Mouse (Mus musculus) heart, embryonic 14.5 days (tissue): Measurements from ENCODE around the gene Suclg2. TPM values are rescaled to one million over a fixed set of nuclear protein-coding genes. Genes with fewer than 3 reads are reported as not detected.
A peak's percentile ranks its signal among the peaks of the same experiment; 100 is the strongest.

Experiments used
- ATAC-seq: fragments of 200-750 bp; cut with Nextera tagmentation; 2 replicates; pipeline ENCODE4 v1.8.0; 2017; ENCODE audit warnings: low read depth, moderate TSS enrichment; ENCODE audit not compliant: insufficient number of reproducible peaks, insufficient read depth, low FRiP score
- H3K27ac ChIP-seq, 2 experiments: fragments of 200-500 bp in 1 of 2; fragments of 300-500 bp in 1 of 2; sonication (generic) in 1 of 2; replicated peaks in 1 of 2; 2 replicates each; pipeline ENCODE4 v1.5.1; 2012 to 2014; ENCODE audit warnings: low read depth in 2 of 2, low read length in 2 of 2, control low read depth in 1 of 2, mild to moderate bottlenecking in 1 of 2, mixed read lengths in 1 of 2; ENCODE audit not compliant: control insufficient read depth in 1 of 2, insufficient read depth in 1 of 2
- H3K27me3 ChIP-seq: fragments of 300-500 bp; sonication (generic); 2 replicates; pipeline ENCODE4 v1.6.1; 2014; ENCODE audit warnings: mild to moderate bottlenecking, low read length, control low read depth; ENCODE audit not compliant: control insufficient read depth, insufficient read depth
- H3K36me3 ChIP-seq: fragments of 300-500 bp; sonication (generic); 2 replicates; pipeline ENCODE4 v1.6.1; 2014; ENCODE audit warnings: mild to moderate bottlenecking, control low read depth, low read length, mixed read lengths; ENCODE audit not compliant: control insufficient read depth, insufficient read depth
- H3K4me1 ChIP-seq, 2 experiments: fragments of 200-500 bp in 1 of 2; fragments of 300-500 bp in 1 of 2; sonication (generic) in 1 of 2; 2 replicates each; pipeline ENCODE4 v1.6.1; 2012 to 2014; ENCODE audit warnings: low read length in 2 of 2, control low read depth in 1 of 2, mixed read lengths in 1 of 2; ENCODE audit not compliant: control insufficient read depth in 2 of 2, insufficient read depth in 2 of 2
- H3K4me2 ChIP-seq: fragments of 300-500 bp; sonication (generic); 2 replicates; pipeline ENCODE4 v1.6.1; 2014; ENCODE audit warnings: mild to moderate bottlenecking, low read length
- H3K4me3 ChIP-seq, 2 experiments: fragments of 200-500 bp in 1 of 2; fragments of 300-500 bp in 1 of 2; sonication (generic) in 1 of 2; 2 replicates each; pipeline ENCODE4 v1.5.1; 2012 to 2014; ENCODE audit warnings: low read length in 2 of 2, mild to moderate bottlenecking in 2 of 2, control low read depth in 1 of 2, low read depth in 1 of 2, moderate library complexity in 1 of 2; ENCODE audit not compliant: control insufficient read depth in 1 of 2, insufficient read depth in 1 of 2
- H3K9ac ChIP-seq: fragments of 300-500 bp; sonication (generic); 2 replicates; pipeline ENCODE4 v1.6.1; 2014; ENCODE audit warnings: mild to moderate bottlenecking, low read length
- H3K9me3 ChIP-seq: fragments of 300-500 bp; sonication (generic); 2 replicates; pipeline ENCODE4 v1.6.1; 2016; ENCODE audit warnings: low read length, control low read depth; ENCODE audit not compliant: control insufficient read depth
- WGBS: fragments of 180-500 bp; shearing (Covaris S2); extraction: QIAGEN DNeasy Blood & Tissue Kit; methylation state at CpG from one replicate; pipeline ENCODE4 v1.1.7; 2014; 5-methylcytosine and 5-hydroxymethylcytosine counted together
- polyA plus RNA-seq: library from polyadenylated mRNA; unstranded; fragments of >200 nt; fragmentation: Nextera tagmentation; extraction: Ambion mirVana; gene quantifications from 2 replicates; pipeline ENCODE4 v1.2.1, GENCODE M21; 2014

Gene Suclg2
- polyA plus RNA-seq, 1 experiment from 2014 or later = 112 TPM

- no peak overlapping the region for H3K9ac ChIP-seq
- ATAC-seq = no peak
- no peaks in the 10 kb centered on the region for H3K36me3 ChIP-seq
- H3K4me1 ChIP-seq = peaks cover 2 to 4% of the 10 kb centered on the region in 2 experiments; a peak in 3 of 4 replicates
- H3K4me3 ChIP-seq = no peak overlapping the region
- WGBS = 79% methylated on average over 6 of the region's 6 CpGs
- no peak overlapping the region for H3K27ac ChIP-seq
- no peaks in the 10 kb centered on the region for H3K9me3 ChIP-seq
- H3K4me2 ChIP-seq = no peak overlapping the region
- no peaks in the 10 kb centered on the region for H3K27me3 ChIP-seq
Measured at GRCm38 (mm10) chr6:95723361-95723760, 4.8 kb upstream of the Suclg2 start.

- Histone ChIP-seq H3K4me2 (no peak overlapping the region), H3K9ac (no peak overlapping the region), H3K27ac (no peak overlapping the region), H3K27me3 (no peaks in the 10 kb centered on the region), H3K36me3 (no peaks in the 10 kb centered on the region), H3K4me1 (peaks cover 2 to 4% of the 10 kb centered on the region in 2 experiments; a peak in 3 of 4 replicates), H3K9me3 (no peaks in the 10 kb centered on the region), H3K4me3 (no peak overlapping the region)
- ATAC-seq = no peak
- WGBS = 84% methylated on average over 3 of the region's 3 CpGs
Measured at GRCm38 (mm10) chr6:95719791-95720190, 1.2 kb upstream of the Suclg2 start.

- Histone ChIP-seq H3K9ac (peak overlapping the region; percentile 92), H3K9me3 (no peaks in the 10 kb centered on the region), H3K4me3 (peak overlapping the region; percentile 34 to 87; a peak in 3 of 4 replicates), H3K4me2 (peak overlapping the region; percentile 97), H3K27me3 (no peaks in the 10 kb centered on the region), H3K36me3 (no peaks in the 10 kb centered on the region), H3K27ac (no peak overlapping the region), H3K4me1 (peaks cover 2 to 4% of the 10 kb centered on the region in 2 experiments; a peak in 3 of 4 replicates)
- no CpG with 5 or more reads among the region's 1 CpGs for WGBS
- ATAC-seq = no peak; the same call in 1 of the 2 replicates
Measured at GRCm38 (mm10) chr6:95718969-95719333, 351 bp upstream of the Suclg2 start.

DNA sequence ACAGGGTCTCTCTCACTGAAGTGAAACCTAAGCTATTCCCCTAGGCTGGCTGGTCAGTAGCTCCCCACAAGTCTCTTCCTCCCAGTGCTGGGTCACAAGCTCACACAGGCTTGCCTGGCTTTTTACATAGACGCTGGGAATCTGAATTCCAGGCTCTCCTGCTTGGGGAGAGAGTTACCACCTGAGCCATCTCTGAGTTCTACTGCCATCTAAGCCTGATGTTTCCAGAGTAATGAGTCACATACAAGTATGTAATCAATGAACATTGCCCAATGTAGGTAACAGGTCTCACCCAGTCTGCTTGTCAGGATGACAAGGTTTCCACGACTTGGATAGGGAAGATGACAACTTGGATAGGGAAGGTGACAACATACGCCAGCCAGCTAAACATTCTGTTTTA, 1.5 kb downstream of the Suclg2 start:
- 49% methylated on average over 3 of the region's 3 CpGs for WGBS
- Histone ChIP-seq H3K9ac (no peak overlapping the region), H3K4me2 (no peak overlapping the region), H3K27ac (no peak overlapping the region), H3K27me3 (no peaks in the 10 kb centered on the region), H3K36me3 (no peaks in the 10 kb centered on the region), H3K4me3 (no peak overlapping the region), H3K4me1 (peaks cover 12 to 16% of the 10 kb centered on the region in 2 experiments), H3K9me3 (no peaks in the 10 kb centered on the region)
- ATAC-seq = no peak

GRCm38 (mm10) chr6:95716476-95716875, 2.1 kb downstream of the Suclg2 start:
- Histone ChIP-seq H3K27ac (no peak overlapping the region), H3K9ac (no peak overlapping the region), H3K36me3 (no peaks in the 10 kb centered on the region), H3K4me3 (no peak overlapping the region), H3K27me3 (no peaks in the 10 kb centered on the region), H3K9me3 (no peaks in the 10 kb centered on the region), H3K4me1 (peaks cover 12 to 16% of the 10 kb centered on the region in 2 experiments), H3K4me2 (no peak overlapping the region)
- no peak for ATAC-seq
- WGBS = 84% methylated on average over 5 of the region's 5 CpGs

DNA sequence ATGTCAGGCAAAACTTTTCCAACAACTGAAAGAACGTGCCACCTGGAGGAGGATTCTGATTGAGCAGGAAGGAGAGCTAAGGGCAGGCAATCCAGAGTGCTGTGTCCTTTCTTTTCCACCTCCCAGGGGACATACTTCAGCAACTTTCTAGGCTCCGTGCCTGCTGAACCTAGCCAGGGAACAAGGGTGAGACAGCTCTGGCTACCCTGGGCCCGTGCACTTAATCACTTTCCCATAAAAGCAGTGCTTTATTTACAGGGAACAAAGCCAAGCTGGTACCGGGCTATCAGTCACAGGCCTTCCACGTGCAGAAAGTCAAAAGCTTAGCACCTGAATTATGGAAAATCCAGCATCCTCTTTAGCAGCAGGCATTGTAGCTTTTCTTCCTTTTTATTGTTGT, 5.4 kb downstream of the Suclg2 start:
- H3K27me3 ChIP-seq = no peaks in the 10 kb centered on the region
- peaks cover 16 to 21% of the 10 kb centered on the region in 2 experiments for H3K4me1 ChIP-seq
- H3K9me3 ChIP-seq = no peaks in the 10 kb centered on the region
- H3K9ac ChIP-seq = no peak overlapping the region
- 0 out of 2 replicates have a peak overlapping the region, but pooled peaks have one; percentile 2 for H3K4me2 ChIP-seq
- H3K4me3 ChIP-seq = no peak overlapping the region
- no peaks in the 10 kb centered on the region for H3K36me3 ChIP-seq
- no peak overlapping the region; a peak in 1 of 4 replicates for H3K27ac ChIP-seq
- 11% methylated on average over 5 of the region's 5 CpGs for WGBS
- ATAC-seq = no peak

- Histone ChIP-seq H3K9ac (no peak overlapping the region), H3K9me3 (no peaks in the 10 kb centered on the region), H3K4me2 (no peak overlapping the region), H3K27me3 (no peaks in the 10 kb centered on the region), H3K4me1 (peaks cover 16 to 21% of the 10 kb centered on the region in 2 experiments), H3K36me3 (no peaks in the 10 kb centered on the region), H3K27ac (no peak overlapping the region), H3K4me3 (no peak overlapping the region)
- no peak for ATAC-seq
- WGBS = 67% methylated on average over 4 of the region's 4 CpGs
Measured at GRCm38 (mm10) chr6:95712081-95712480, 6.5 kb downstream of the Suclg2 start.

DNA sequence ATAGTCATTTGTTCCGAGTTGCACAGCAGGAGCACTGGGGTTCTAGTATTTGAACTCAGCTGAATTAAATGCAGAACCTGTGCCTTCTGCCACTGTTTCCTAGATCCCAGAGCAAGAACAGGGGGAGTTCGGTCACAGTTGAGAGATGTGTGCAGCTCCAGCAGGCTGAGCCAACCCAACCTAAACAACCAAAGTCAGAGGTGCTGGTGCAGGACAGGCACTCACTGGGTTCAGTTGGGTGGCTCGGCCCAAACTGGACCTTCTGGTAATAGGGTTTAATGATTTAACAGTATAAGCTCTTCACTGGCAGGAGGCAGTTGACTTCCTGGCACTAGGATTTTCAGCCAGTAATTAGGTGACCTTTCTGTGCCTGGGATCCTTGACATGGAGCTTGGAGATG, 6.9 kb downstream of the Suclg2 start:
- H3K27ac ChIP-seq = no peak overlapping the region
- H3K4me3 ChIP-seq = no peak overlapping the region
- H3K4me2 ChIP-seq = no peak overlapping the region
- no peak for ATAC-seq
- H3K27me3 ChIP-seq = no peaks in the 10 kb centered on the region
- 80% methylated on average over 3 of the region's 3 CpGs for WGBS
- no peak overlapping the region for H3K9ac ChIP-seq
- no peaks in the 10 kb centered on the region for H3K9me3 ChIP-seq
- peaks cover 16 to 21% of the 10 kb centered on the region in 2 experiments for H3K4me1 ChIP-seq
- no peaks in the 10 kb centered on the region for H3K36me3 ChIP-seq
